Mouse (Mus musculus) erythroblast, embryonic 14.5 days (primary cell): ENCODE results near the gene Cst11.

Experiments
- GATA1 ChIP-seq: IDR thresholded peaks from 2 replicates; pipeline ENCODE4 v1.6.1; 2012; ENCODE audit warnings: low read length, inconsistent platforms, mixed read lengths
- TAL1 ChIP-seq: IDR thresholded peaks from 3 replicates; pipeline ENCODE4 v1.6.1; 2012; ENCODE audit warnings: low read length, inconsistent platforms, mixed read lengths

GRCm38 (mm10) chr2:148798485-148798884, 27.2 kb upstream of the Cst11 start, which contains the start of gene Cst8:
- TF ChIP-seq TAL1 (no peak), GATA1 (no peak)
